Mouse (Mus musculus) liver, embryonic 16.5 days (tissue): ENCODE results near the gene Fam214a. TPM values are rescaled to one million over a fixed set of nuclear protein-coding genes. Genes with fewer than 3 reads are reported as not detected.

Experiments
- ATAC-seq: fragments of 200-750 bp; cut with Nextera tagmentation; 2 replicates; pipeline ENCODE4 v1.8.0; 2017; ENCODE audit warnings: low read depth, mild to moderate bottlenecking, moderate number of reproducible peaks, moderate library complexity
- H3K27ac ChIP-seq: fragments of 300-500 bp; sonication (generic); 2 replicates; pipeline ENCODE4 v1.5.1; 2014; ENCODE audit warnings: mild to moderate bottlenecking, low read length
- H3K27me3 ChIP-seq: fragments of 300-500 bp; sonication (generic); 2 replicates; pipeline ENCODE4 v1.6.1; 2014; ENCODE audit warnings: low read depth, low read length, mixed read lengths; ENCODE audit not compliant: control insufficient read depth, insufficient read depth
- H3K36me3 ChIP-seq: fragments of 300-500 bp; sonication (generic); 2 replicates; pipeline ENCODE4 v1.6.1; 2014; ENCODE audit warnings: mild to moderate bottlenecking; ENCODE audit not compliant: control insufficient read depth, insufficient read depth
- H3K4me1 ChIP-seq: fragments of 300-500 bp; sonication (generic); 2 replicates; pipeline ENCODE4 v1.6.1; 2014; ENCODE audit warnings: low read depth, low read length, mixed read lengths; ENCODE audit not compliant: control insufficient read depth
- H3K4me2 ChIP-seq: fragments of 300-500 bp; sonication (generic); 2 replicates; pipeline ENCODE4 v1.6.1; 2014; ENCODE audit warnings: low read depth, low read length, mixed read lengths
- H3K4me3 ChIP-seq: fragments of 300-500 bp; sonication (generic); 2 replicates; pipeline ENCODE4 v1.5.1; 2014; ENCODE audit warnings: low read depth, mild to moderate bottlenecking, low read length
- H3K9ac ChIP-seq: fragments of 300-500 bp; sonication (generic); 2 replicates; pipeline ENCODE4 v1.6.1; 2014; ENCODE audit warnings: low read depth, low read length
- H3K9me3 ChIP-seq: fragments of 300-500 bp; sonication (generic); replicated peaks from 2 replicates; pipeline ENCODE4 v1.6.1; 2016; ENCODE audit warnings: low read length; ENCODE audit not compliant: control insufficient read depth
- WGBS: fragments of 180-500 bp; shearing (Covaris S2); extraction: QIAGEN DNeasy Blood & Tissue Kit; methylation state at CpG from one replicate; pipeline ENCODE4 v1.1.7; 2014; ENCODE audit not compliant: insufficient replicate concordance; 5-methylcytosine and 5-hydroxymethylcytosine counted together
- polyA plus RNA-seq: library from polyadenylated mRNA; unstranded; fragments of >200 nt; fragmentation: Nextera tagmentation; extraction: Ambion mirVana; gene quantifications from 2 replicates; pipeline ENCODE4 v1.2.1, GENCODE M21; 2015

Fam214a gene
- polyA plus RNA-seq, 1 experiment from 2014 or later, result 2.7 TPM

DNA sequence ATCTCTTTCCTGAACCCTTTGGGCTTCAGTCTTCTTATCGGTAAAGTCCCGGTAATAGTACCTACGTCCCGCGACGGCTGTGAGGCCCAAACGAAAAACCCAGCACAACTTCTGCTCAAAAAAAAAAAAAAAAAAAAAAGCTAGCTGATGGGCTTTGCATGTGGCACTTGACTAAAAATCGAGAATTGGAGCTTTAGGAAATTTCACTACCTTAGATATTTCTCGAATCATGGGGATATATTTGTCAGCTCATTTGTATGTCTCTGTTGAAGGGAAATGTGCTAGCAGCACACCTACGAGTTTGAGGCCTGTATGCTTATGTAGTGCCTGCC lies 85.6 kb downstream of the Fam214a start:
- WGBS, result under 1% methylated on average over 10 of the region's 10 CpGs
- Histone ChIP-seq H3K4me1 (peaks cover 8% of the 10 kb centered on the region), H3K9me3 (no peaks in the 10 kb centered on the region), H3K27ac (peak overlapping the region; percentile 69), H3K36me3 (no peaks in the 10 kb centered on the region), H3K9ac (peak overlapping the region; percentile 83), H3K4me3 (peak overlapping the region; percentile 82), H3K27me3 (no peaks in the 10 kb centered on the region), H3K4me2 (peak overlapping the region; percentile 72)
- ATAC-seq, result no peak

DNA sequence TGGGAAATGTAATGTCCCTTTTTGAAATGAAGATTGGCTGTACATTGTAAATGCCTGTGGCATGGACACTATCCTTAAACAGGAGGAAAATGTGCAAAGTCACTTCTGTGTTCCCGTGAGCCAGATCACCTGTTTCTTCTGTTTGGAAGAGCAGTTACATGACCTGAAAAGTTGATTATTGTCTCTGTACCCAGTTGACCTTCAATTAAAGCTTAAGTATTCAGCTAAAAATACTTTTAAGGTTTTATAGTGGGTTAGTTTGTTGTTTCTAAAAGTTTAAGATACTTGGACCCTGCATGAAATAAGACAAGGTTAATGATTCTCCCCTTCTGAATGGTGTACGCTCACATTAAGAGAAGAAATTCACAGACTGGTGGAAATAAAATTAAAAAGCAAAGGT lies 87.9 kb downstream of the Fam214a start:
- Histone ChIP-seq H3K27ac (no peak overlapping the region), H3K9ac (no peak overlapping the region), H3K9me3 (no peaks in the 10 kb centered on the region), H3K4me1 (peaks cover 8% of the 10 kb centered on the region), H3K4me3 (no peak overlapping the region), H3K4me2 (no peak overlapping the region), H3K36me3 (no peaks in the 10 kb centered on the region), H3K27me3 (no peaks in the 10 kb centered on the region)
- WGBS, result 57% methylated on average over 2 of the region's 2 CpGs
- ATAC-seq, result no peak

GRCm38 (mm10) chr9:75041840-75042525 lies 89.3 kb downstream of the Fam214a start:
- H3K9me3 ChIP-seq, result no peaks in the 10 kb centered on the region
- H3K4me1 ChIP-seq, result peaks cover 8% of the 10 kb centered on the region
- H3K27me3 ChIP-seq, result no peaks in the 10 kb centered on the region
- 75% methylated on average over 2 of the region's 2 CpGs for WGBS
- H3K4me2 ChIP-seq, result no peak overlapping the region
- no peak overlapping the region for H3K9ac ChIP-seq
- ATAC-seq, result no peak
- no peak overlapping the region for H3K27ac ChIP-seq
- H3K36me3 ChIP-seq, result no peaks in the 10 kb centered on the region; the same call in 1 of the 2 replicates
- H3K4me3 ChIP-seq, result no peak overlapping the region

DNA sequence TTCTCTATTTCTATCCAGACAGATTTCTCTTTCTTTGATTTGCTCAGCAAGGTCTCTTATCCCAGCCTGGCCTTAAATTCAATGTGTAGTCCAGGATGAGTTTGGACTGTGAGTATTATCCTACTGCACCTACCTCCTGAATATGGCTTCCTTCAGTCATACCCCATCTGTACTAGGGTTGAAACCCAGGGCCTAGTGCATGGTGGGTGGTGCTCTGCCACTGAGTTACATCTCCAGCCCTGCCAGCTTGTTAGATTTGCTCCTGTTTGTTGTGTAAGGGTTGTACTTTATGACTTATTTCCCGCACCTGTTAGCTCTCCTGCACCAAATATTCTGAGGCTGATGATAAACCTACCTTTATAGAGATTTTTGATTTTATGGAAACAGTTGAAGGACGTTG lies 90.5 kb downstream of the Fam214a start:
- ATAC-seq, result no peak

DNA sequence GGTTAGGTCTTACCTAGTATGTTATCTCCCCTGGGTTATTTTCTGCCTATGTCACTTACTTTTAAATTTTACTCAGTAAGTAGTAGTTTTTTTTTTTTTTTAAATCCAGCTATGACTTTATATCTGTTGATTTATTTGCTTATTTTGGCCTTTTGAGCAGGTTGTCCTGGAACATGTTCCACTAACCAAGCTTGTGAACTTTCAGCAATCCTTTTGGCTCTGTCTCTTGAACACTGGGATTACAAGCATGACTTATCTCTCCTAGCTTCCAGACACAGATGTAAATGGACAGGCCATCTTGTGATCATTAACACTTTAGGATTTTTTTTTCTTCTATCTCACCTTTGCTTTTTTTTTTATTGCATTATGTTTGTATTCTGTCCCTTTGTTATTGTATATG lies 94.4 kb downstream of the Fam214a start:
- no peaks in the 10 kb centered on the region; the same call in 1 of the 2 replicates for H3K4me1 ChIP-seq

More for the DNA sequence above, 90.5 kb downstream of the Fam214a start:
- no peaks in the 10 kb centered on the region; the same call in 1 of the 2 replicates for H3K36me3 ChIP-seq
- WGBS, result 76% methylated on average over 2 of the region's 2 CpGs
- no peaks in the 10 kb centered on the region for H3K9me3 ChIP-seq
- no peak overlapping the region for H3K4me3 ChIP-seq
- no peaks in the 10 kb centered on the region for H3K27me3 ChIP-seq
- H3K4me1 ChIP-seq, result peaks cover 8% of the 10 kb centered on the region
- H3K4me2 ChIP-seq, result no peak overlapping the region
- no peak overlapping the region for H3K27ac ChIP-seq
- H3K9ac ChIP-seq, result no peak overlapping the region

DNA sequence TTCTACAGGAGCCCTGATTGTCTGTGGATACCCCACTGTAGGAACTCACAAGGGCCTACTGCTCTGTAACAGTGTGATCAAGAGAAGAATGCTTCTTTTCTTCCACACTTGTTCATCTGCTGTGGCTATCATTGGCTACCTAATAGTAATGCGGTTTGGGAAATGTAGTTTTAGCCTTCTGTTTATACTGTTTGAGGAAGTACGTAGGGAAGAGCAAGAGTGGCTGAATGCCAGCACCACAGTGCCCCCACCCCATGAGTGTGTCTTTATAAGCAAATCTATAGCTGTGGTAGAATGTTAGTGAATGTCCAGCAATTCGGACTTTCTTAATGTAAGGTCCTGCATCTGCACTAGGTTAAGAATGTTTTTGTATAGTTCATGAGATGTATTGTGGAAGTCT lies 96.4 kb downstream of the Fam214a start:
- no peak for ATAC-seq
- WGBS, result 56% methylated on average over 3 of the region's 3 CpGs
- Histone ChIP-seq H3K4me1 (no peaks in the 10 kb centered on the region; the same call in 1 of the 2 replicates), H3K9me3 (no peaks in the 10 kb centered on the region), H3K4me2 (no peak overlapping the region), H3K36me3 (no peaks in the 10 kb centered on the region; the same call in 1 of the 2 replicates), H3K27ac (no peak overlapping the region), H3K27me3 (no peaks in the 10 kb centered on the region), H3K4me3 (no peak overlapping the region), H3K9ac (no peak overlapping the region)

More for the DNA sequence above, 94.4 kb downstream of the Fam214a start:
- Histone ChIP-seq H3K4me3 (no peak overlapping the region), H3K27me3 (no peaks in the 10 kb centered on the region), H3K9ac (no peak overlapping the region), H3K27ac (no peak overlapping the region), H3K4me2 (no peak overlapping the region), H3K9me3 (no peaks in the 10 kb centered on the region), H3K36me3 (no peaks in the 10 kb centered on the region; the same call in 1 of the 2 replicates)
- no peak for ATAC-seq

DNA sequence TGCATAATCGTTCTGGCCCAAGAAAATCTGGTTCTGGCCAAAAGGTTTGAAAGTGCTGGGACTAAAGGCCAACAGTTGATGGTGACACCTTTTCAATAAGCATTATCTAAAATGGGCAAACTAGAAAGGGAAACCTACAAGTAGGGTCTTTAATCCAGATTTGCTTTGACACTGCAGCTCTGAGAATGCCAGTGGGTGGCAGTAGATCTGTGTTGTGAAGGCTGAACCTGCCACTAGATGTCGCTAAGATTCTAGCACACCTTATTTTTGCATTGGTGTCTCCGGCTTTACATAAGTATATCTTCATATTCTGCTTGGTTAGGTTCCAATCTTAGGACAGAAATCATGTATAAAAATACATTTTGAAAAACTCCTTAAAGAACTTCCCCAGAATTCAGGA lies 97.3 kb downstream of the Fam214a start:
- Histone ChIP-seq H3K9me3 (no peaks in the 10 kb centered on the region), H3K27ac (no peak overlapping the region), H3K27me3 (no peaks in the 10 kb centered on the region), H3K4me3 (no peak overlapping the region), H3K4me1 (no peaks in the 10 kb centered on the region; the same call in 1 of the 2 replicates), H3K36me3 (no peaks in the 10 kb centered on the region; the same call in 1 of the 2 replicates), H3K4me2 (no peak overlapping the region), H3K9ac (no peak overlapping the region)
- ATAC-seq, result no peak
- 28% methylated on average over 3 of the region's 3 CpGs for WGBS

GRCm38 (mm10) chr9:75051841-75052240 lies 99.2 kb downstream of the Fam214a start:
- H3K9me3 ChIP-seq, result no peaks in the 10 kb centered on the region
- H3K36me3 ChIP-seq, result peaks cover 3% of the 10 kb centered on the region; the same call in 1 of the 2 replicates
- no peak overlapping the region for H3K4me2 ChIP-seq
- ATAC-seq, result no peak
- H3K9ac ChIP-seq, result no peak overlapping the region
- no peaks in the 10 kb centered on the region for H3K4me1 ChIP-seq
- H3K27me3 ChIP-seq, result no peaks in the 10 kb centered on the region
- WGBS, result 71% methylated on average over 4 of the region's 4 CpGs
- no peak overlapping the region for H3K27ac ChIP-seq
- H3K4me3 ChIP-seq, result no peak overlapping the region

DNA sequence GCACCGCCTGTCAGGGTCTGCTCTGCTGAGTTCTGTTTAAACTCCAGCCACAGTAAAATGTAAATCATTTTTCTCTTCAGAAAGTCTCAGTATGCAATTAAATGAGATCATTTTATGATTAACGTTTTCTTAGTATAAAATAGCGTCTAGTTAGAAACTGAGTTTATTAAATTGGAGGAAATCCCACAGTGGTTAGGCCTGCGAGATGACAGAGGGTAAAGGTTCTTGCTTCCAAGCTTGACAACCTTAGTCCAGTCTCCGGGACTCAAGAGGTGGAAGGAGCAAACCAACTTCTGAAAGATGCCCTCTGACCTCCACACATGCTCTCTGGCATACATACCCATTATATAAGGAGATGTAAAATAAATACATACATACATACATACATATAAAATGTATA lies 102.4 kb downstream of the Fam214a start:
- H3K36me3 ChIP-seq, result peaks cover 13% of the 10 kb centered on the region
- H3K4me3 ChIP-seq, result no peak overlapping the region
- no peak for ATAC-seq
- no peaks in the 10 kb centered on the region for H3K27me3 ChIP-seq
- H3K4me1 ChIP-seq, result no peaks in the 10 kb centered on the region
- H3K27ac ChIP-seq, result no peak overlapping the region
- no peak overlapping the region for H3K9ac ChIP-seq
- WGBS, result 82% methylated on average over 5 of the region's 5 CpGs
- no peak overlapping the region for H3K4me2 ChIP-seq
- no peaks in the 10 kb centered on the region for H3K9me3 ChIP-seq
